In genomic region chrX:71946631-71947030, GRCm38 (mm10) we compare ENCODE assay signal across 8 mouse cellular contexts. TPM values are rescaled to one million over a fixed set of nuclear protein-coding genes. Genes with fewer than 3 reads are reported as not detected.
DNase-seq lines count a peak whose midpoint lies in the region; ATAC-seq and TF ChIP-seq lines count a peak whose summit lies in the region.
"Had no signal": no experiment of that assay in that cellular context is flagged by ENCODE, and none has a peak within 500 bp of the region (broad histone marks: within the 10 kb centered on the region; RNA-seq: fewer than 3 reads in every experiment).

No protein-coding gene starts in this region.

- in situ Hi-C loops in Patski (cut with MboI; ENCODE audit: low pct_unique_long_range_greater_than_20kb): no loop called here

- H3K9ac ChIP-seq in midbrain, embryonic 11.5 days (ENCODE audit: low read length): no peak overlapping the region
- no peak overlapping the region for H3K9ac ChIP-seq in midbrain, embryonic 15.5 days
- H3K9ac ChIP-seq: midbrain, embryonic 12.5 days had no signal

- CTCF ChIA-PET in Patski (lab: Charles Lee): interaction anchor here (1.5 to 3.2 kb wide), 2 partner anchors 293 to 299 kb away, joined by 4 to 17 read pairs; no protein-coding TSS in a partner anchor

- H3K9me3 ChIP-seq in midbrain, embryonic 11.5 days (ENCODE audit: control insufficient read depth, low read length): no peaks in the 10 kb centered on the region
- no peaks in the 10 kb centered on the region for H3K9me3 ChIP-seq in midbrain, embryonic 15.5 days
- H3K9me3 ChIP-seq: midbrain, embryonic 12.5 days had no signal

- no peaks in the 10 kb centered on the region for H3K36me3 ChIP-seq in midbrain, embryonic 11.5 days (ENCODE audit: control insufficient read depth, insufficient read depth, low read length)
- no peaks in the 10 kb centered on the region for H3K36me3 ChIP-seq in midbrain, embryonic 15.5 days (replicated peaks)
- H3K36me3 ChIP-seq: midbrain, embryonic 12.5 days had no signal

- H3K4me3 ChIP-seq in midbrain, embryonic 11.5 days (ENCODE audit: low read depth, low read length): no peak overlapping the region
- no peak overlapping the region for H3K4me3 ChIP-seq in midbrain, embryonic 15.5 days
- H3K4me3 ChIP-seq: midbrain, embryonic 12.5 days had no signal

- ATAC-seq in midbrain, embryonic 11.5 days (ENCODE audit: low FRiP score): peak; percentile 40; the same call in 1 of the 2 replicates
- no peak for ATAC-seq in midbrain, embryonic 15.5 days (replicated peaks)
- peak; percentile 26 for ATAC-seq in Patski

- H3K27me3 ChIP-seq in midbrain, embryonic 11.5 days (ENCODE audit: control insufficient read depth, insufficient read depth, low read length): no peaks in the 10 kb centered on the region
- H3K27me3 ChIP-seq in midbrain, embryonic 15.5 days (replicated peaks): no peaks in the 10 kb centered on the region
- H3K27me3 ChIP-seq in Patski: peaks cover 17% of the 10 kb centered on the region
- H3K27me3 ChIP-seq: midbrain, embryonic 12.5 days had no signal

- WGBS in midbrain, embryonic 11.5 days: 24% methylated on average over 3 of the region's 3 CpGs
- WGBS in midbrain, embryonic 15.5 days: 25% methylated on average over 3 of the region's 3 CpGs

- peak; percentile 74 for TF ChIP-seq CTCF in Patski (IDR thresholded peaks at IDR 0.05)

- no peak overlapping the region for H3K27ac ChIP-seq in midbrain, embryonic 11.5 days (ENCODE audit: low read depth, low read length)
- no peak overlapping the region for H3K27ac ChIP-seq in midbrain, embryonic 15.5 days
- H3K27ac ChIP-seq: midbrain, embryonic 12.5 days had no signal

- H3K4me1 ChIP-seq in midbrain, embryonic 11.5 days (ENCODE audit: control insufficient read depth, insufficient read depth, low read length): no peaks in the 10 kb centered on the region
- no peaks in the 10 kb centered on the region for H3K4me1 ChIP-seq in midbrain, embryonic 15.5 days
- H3K4me1 ChIP-seq: midbrain, embryonic 12.5 days had no signal

- POLR2A ChIA-PET in Patski (lab: Charles Lee): no interaction called here

- peak; percentile 92 for DNase-seq in midbrain, embryonic 11.5 days (ENCODE audit: low spot score, missing footprints)
- no peak for DNase-seq in Patski (ENCODE audit: low read depth, low spot score)
- DNase-seq in cerebellum, adult 9-10 months: peak; percentile 21
- peak; percentile 45 for DNase-seq in gastrocnemius, postnatal 10 days
- DNase-seq in left cerebral cortex, adult 18-20 months (ENCODE audit: low spot score in 2 of 2): peak; percentile 17 to 35
- DNase-seq in retina, embryonic 14.5 days (ENCODE audit: low spot score): peak; percentile 71

- H3K4me2 ChIP-seq in midbrain, embryonic 11.5 days: no peak overlapping the region
- H3K4me2 ChIP-seq in midbrain, embryonic 15.5 days: no peak overlapping the region
- H3K4me2 ChIP-seq: midbrain, embryonic 12.5 days had no signal

RNA-seq across cellular contexts. Expression of gene Prrg3, which starts 15.8 kb away (rescaled TPM):
- 6.6 and 8.4 TPM in 2 replicates for polyA plus RNA-seq in midbrain, embryonic 11.5 days (2014; fragmentation: Nextera tagmentation; extraction: Ambion mirVana)
- 16.3 and 17.3 TPM in 2 replicates for polyA plus RNA-seq in midbrain, embryonic 15.5 days (2015; fragmentation: Nextera tagmentation; extraction: Ambion mirVana)
- polyA plus RNA-seq in Patski (2021): 0.01 TPM
- total RNA-seq in gastrocnemius, postnatal 10 days (2021): 10 to 100 TPM; 18.1 to 20.4 TPM
- total RNA-seq in left cerebral cortex, adult 18-20 months (2021): 10 to 100 TPM; 34.8 to 40.8 TPM

RNA-seq across cellular contexts. Expression of gene Gm1141, which starts 25.8 kb away (rescaled TPM):
- polyA plus RNA-seq in midbrain, embryonic 11.5 days (2014; fragmentation: Nextera tagmentation; extraction: Ambion mirVana): 0.62 TPM in 1 of 2 replicates, not detected in the other
- polyA plus RNA-seq in midbrain, embryonic 15.5 days (2015; fragmentation: Nextera tagmentation; extraction: Ambion mirVana): 0.20 and 0.22 TPM in 2 replicates
- polyA plus RNA-seq in Patski (2021): 0.22 TPM
- under 1 TPM in 1 of 2 experiments, not detected in 1; 0.72 TPM for total RNA-seq in gastrocnemius, postnatal 10 days (2021)
- total RNA-seq in left cerebral cortex, adult 18-20 months (2021): under 1 TPM; 0.42 to 0.91 TPM
- polyA plus RNA-seq: midbrain, embryonic 12.5 days had no signal

RNA-seq across cellular contexts. Expression of gene Fate1, which starts 26.2 kb away (rescaled TPM):
- polyA plus RNA-seq in midbrain, embryonic 11.5 days (2014; fragmentation: Nextera tagmentation; extraction: Ambion mirVana): not detected in 2 replicates
- 0.21 TPM in 1 of 2 replicates, not detected in the other for polyA plus RNA-seq in midbrain, embryonic 15.5 days (2015; fragmentation: Nextera tagmentation; extraction: Ambion mirVana)
- polyA plus RNA-seq in Patski (2021): not detected
- not detected for total RNA-seq in gastrocnemius, postnatal 10 days (2021)
- under 1 TPM; 0.42 TPM for total RNA-seq in left cerebral cortex, adult 18-20 months (2021)
- polyA plus RNA-seq: midbrain, embryonic 12.5 days had no signal

RNA-seq across cellular contexts. Expression of gene Cnga2, which starts 45.0 kb away (rescaled TPM):
- polyA plus RNA-seq in midbrain, embryonic 11.5 days (2014; fragmentation: Nextera tagmentation; extraction: Ambion mirVana): 0.08 and 0.11 TPM in 2 replicates
- polyA plus RNA-seq in midbrain, embryonic 15.5 days (2015; fragmentation: Nextera tagmentation; extraction: Ambion mirVana): 0.18 and 0.21 TPM in 2 replicates
- not detected for polyA plus RNA-seq in Patski (2021)
- not detected for total RNA-seq in gastrocnemius, postnatal 10 days (2021)
- under 1 TPM; 0.35 to 0.40 TPM for total RNA-seq in left cerebral cortex, adult 18-20 months (2021)
- polyA plus RNA-seq: midbrain, embryonic 12.5 days had no signal
